Mouse (Mus musculus): ENCODE measurements around the gene Amz2.

GRCm38 (mm10) chr11:109419961-109420566 lies 5.7 kb upstream of the Amz2 start:
- TF ChIP-seq POLR2A (IDR thresholded peaks at IDR 0.05; ENCODE audit: insufficient read depth, low read depth, low read length) (no peak), CTCF (IDR thresholded peaks at IDR 0.05) (no peak)

Data from heart, adult 2 months (tissue).